Mouse (Mus musculus) heart, adult 18-20 months (tissue): ENCODE results near the gene Atxn10. TPM values are rescaled to one million over a fixed set of nuclear protein-coding genes. Genes with fewer than 3 reads are reported as not detected.

Experiments
- DNase-seq, 2 experiments: peaks; one replicate each; pipeline ENCODE4 v3.0.0; 2021 to 2022; ENCODE audit warnings: mixed read lengths in 1 of 2
- total RNA-seq, 2 experiments: library from RNA; stranded (reverse); gene quantifications; 2 replicates each; pipeline ENCODE4 v1.2.3; 2021

Gene Atxn10
- total RNA-seq, 2 experiments from 2014 or later = 74.1 to 76.3 TPM

GRCm38 (mm10) chr15:85404739-85405138, 68.7 kb downstream of the Atxn10 start:
- DNase-seq = peak in 1 of 2 experiments; percentile 7

GRCm38 (mm10) chr15:85405567-85405966, 69.5 kb downstream of the Atxn10 start:
- DNase-seq = no peak

- DNase-seq = no peak
These were observed 70.8 kb downstream of the Atxn10 start for GRCm38 (mm10) chr15:85406846-85407245.

DNA sequence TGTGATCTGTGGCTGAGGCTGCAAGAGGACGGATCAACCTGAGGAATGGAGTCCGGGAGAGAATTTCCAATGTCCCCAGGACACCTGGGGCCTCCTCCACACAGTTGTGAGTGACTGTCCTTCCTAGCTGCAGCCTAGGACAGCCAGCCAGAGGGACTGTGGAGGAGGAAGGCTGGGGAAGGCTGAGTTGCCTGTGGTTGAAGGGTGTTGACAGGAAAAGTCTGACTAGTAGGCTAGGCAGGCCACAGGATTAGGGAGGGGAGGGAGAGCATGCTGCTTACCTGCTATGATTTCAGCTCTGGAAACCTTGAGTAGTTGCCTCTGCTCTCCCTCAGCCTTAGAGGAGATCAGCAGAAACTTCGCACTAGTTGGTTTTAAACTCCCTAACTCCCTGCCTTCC, 71.3 kb downstream of the Atxn10 start:
- no peak for DNase-seq

DNA sequence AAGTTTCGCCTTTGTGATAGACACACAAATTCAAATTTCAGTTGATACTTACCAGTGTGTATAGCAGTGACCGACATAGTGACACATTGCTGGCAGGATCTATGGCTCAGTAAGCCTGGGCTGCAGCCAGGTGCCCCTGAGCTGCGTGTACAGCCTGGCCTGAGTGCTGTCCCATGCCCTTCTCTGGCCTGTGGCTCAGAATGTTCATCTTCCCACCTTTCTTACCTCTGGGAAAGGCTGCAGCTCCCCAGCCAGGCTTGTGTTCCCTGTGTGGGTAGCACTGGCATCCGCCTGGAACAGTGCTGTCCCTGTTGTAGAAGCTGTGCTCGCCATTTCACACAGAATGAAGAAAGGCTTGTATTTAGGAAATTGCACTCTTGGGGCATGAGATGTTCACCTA, 72.7 kb downstream of the Atxn10 start:
- peak in 1 of 2 experiments; percentile 14 for DNase-seq

DNA sequence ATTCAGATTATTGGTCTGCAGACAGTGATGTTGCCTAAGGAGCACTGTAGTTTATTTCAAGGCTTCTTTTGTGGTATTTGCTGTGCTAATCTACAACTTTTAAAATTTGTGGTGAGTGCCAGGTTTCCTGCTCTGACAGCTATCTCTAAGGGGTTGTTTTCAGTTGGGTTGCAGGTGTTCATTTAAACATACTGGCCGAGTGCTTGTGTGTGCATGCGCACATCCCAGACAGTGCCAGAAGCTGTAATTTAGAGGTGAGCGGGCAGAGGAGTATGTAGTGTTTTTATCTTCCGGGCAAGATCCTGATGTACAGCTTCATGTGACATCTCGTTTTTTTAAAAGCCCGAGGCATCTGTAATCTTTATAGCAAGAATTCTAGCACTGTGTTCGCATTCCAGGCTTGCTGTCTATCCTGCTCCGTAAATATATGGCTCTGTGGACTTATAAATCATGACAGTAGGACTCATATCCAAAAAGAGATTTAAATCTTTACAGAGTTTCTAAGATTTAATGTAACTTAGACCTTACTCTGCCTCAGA, 73.3 kb downstream of the Atxn10 start:
- no peak for DNase-seq

DNA sequence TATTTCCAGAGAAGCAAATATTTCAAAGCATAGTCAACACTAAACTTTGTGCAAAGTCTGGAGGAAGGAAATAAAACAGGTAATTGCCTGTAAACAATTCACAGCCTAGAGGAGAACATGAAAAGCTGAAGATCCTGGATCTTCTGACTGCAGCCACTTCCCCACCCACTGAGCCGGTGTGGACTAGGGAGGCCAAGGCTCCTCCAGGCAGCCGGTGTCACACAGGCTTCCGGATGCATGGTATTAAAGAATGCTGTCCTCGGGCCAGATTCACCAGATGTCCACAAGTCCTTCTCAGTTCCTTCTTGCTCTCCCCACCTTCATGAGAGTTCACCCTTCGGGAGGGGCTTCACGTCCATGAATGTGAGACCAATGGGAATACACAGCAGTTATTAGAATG, 73.8 kb downstream of the Atxn10 start:
- DNase-seq = peak in 1 of 2 experiments; percentile 4

DNA sequence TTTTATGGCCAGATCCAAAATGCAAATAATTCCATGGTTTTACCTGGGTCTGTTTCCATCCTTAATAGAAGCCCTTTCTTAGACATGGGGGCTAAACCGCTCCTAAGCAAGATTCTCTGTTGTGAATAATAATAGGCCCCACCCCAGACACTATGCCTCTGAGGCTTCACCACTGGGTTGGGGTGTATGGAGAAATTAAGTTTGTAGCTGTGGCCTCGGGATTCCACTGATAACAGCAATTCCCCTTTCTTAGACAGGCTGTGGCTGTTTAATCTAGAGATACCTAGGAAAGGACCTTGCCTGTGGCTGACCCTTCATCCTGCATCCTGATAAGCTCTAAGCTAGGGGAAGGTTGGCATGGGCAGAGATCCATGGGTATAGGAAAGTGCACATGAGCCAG, 78.6 kb downstream of the Atxn10 start:
- DNase-seq = no peak

GRCm38 (mm10) chr15:85420686-85421085, 84.6 kb downstream of the Atxn10 start:
- DNase-seq = no peak

- DNase-seq = peak; percentile 21 to 61
These were observed 88.2 kb downstream of the Atxn10 start for GRCm38 (mm10) chr15:85424197-85424596.

- no peak for DNase-seq
These were observed 92.1 kb downstream of the Atxn10 start for GRCm38 (mm10) chr15:85428140-85428539.

- DNase-seq = no peak
These were observed 106.5 kb downstream of the Atxn10 start for GRCm38 (mm10) chr15:85442568-85442967.

DNA sequence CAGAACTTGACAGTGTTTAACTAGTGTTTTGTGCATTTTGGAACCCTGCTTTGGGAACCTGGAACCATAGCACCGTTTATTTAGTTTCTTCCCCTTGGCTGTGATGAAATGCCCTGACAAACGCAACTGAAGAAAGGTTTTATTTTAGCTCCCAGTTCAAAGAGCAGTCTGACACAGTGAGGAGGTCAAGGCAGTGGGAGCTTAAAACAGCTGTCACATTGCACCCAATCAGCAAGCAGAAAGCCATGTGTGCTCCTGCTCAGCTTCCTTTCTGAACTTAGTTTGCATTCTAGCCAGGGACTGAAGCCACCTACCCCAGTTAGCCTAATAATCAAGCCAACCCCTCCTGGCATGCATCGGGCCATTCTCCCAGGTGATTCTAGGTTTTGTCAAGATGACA, 110.6 kb downstream of the Atxn10 start:
- no peak for DNase-seq

GRCm38 (mm10) chr15:85456891-85457290, 120.8 kb downstream of the Atxn10 start:
- DNase-seq = no peak

GRCm38 (mm10) chr15:85457838-85458237, 121.8 kb downstream of the Atxn10 start:
- peak; percentile 18 to 34 for DNase-seq

GRCm38 (mm10) chr15:85458631-85459082, 122.6 kb downstream of the Atxn10 start:
- DNase-seq = no peak

GRCm38 (mm10) chr15:85461541-85461940, 125.5 kb downstream of the Atxn10 start:
- DNase-seq = peak; percentile 27 to 31

- peak; percentile 18 to 39 for DNase-seq
These were observed 126.1 kb downstream of the Atxn10 start for GRCm38 (mm10) chr15:85462138-85462537.

GRCm38 (mm10) chr15:85463027-85463790, 127.2 kb downstream of the Atxn10 start:
- DNase-seq = no peak

- no peak for DNase-seq
These were observed 128.1 kb downstream of the Atxn10 start for GRCm38 (mm10) chr15:85464190-85464589.

GRCm38 (mm10) chr15:85464823-85465565, 128.9 kb downstream of the Atxn10 start:
- DNase-seq = no peak

DNA sequence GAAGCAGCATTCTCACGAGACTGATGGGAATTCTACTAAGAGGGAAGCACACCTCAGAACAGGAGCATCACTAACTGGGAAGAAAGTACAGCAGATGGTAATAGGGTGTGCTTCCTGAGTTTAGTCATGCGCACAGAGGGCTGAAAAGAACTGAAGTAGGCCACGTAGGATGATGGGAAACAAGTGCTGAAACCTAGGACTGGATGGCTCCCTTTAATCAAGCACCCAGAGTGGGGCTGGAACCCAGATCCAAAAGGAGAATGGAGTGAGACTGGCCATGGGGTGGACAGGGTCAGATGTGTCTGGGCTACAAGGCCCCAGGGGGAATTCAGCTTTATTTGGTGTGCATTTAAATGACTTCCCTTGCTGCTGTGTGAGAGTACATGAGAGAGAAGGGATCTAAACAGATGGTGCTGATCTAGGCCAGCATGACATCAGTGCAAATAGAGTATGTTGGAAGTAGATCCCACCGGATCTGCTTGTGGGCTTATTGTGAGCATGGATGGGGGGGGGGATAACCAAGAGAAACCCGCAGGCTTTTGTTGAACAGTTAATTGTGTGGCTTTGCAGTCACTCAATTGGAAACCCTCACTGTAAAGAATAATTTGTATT, 130.5 kb downstream of the Atxn10 start:
- DNase-seq = no peak

DNA sequence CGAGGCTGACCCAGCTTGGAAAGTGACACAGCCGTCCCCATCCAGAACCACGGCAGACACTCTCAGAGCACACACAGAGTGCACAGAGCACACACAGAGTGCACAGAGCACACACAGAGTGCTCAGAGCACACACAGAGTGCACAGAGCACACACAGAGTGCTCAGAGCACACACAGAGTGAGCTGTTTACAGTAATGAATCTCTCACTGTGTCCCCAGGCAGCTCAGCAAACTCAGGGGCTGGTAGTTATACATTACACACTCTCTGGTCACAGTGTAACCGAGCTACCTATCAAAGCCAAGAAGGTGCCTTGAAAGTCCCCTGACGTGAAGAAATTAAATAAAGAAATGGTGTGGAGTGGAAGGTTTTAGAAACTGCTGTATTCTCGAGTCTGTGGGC, 133.4 kb downstream of the Atxn10 start:
- no peak for DNase-seq
